Mouse (Mus musculus) liver, embryonic 16.5 days (tissue): ENCODE data around the gene BC053393. TPM values are rescaled to one million over a fixed set of nuclear protein-coding genes. Genes with fewer than 3 reads are reported as not detected.

Source experiments
- ATAC-seq: fragments of 200-750 bp; cut with Nextera tagmentation; 2 replicates; pipeline ENCODE4 v1.8.0; 2017; ENCODE audit warnings: low read depth, mild to moderate bottlenecking, moderate number of reproducible peaks, moderate library complexity
- H3K27ac ChIP-seq: fragments of 300-500 bp; sonication (generic); 2 replicates; pipeline ENCODE4 v1.5.1; 2014; ENCODE audit warnings: mild to moderate bottlenecking, low read length
- H3K27me3 ChIP-seq: fragments of 300-500 bp; sonication (generic); 2 replicates; pipeline ENCODE4 v1.6.1; 2014; ENCODE audit warnings: low read depth, low read length, mixed read lengths; ENCODE audit not compliant: control insufficient read depth, insufficient read depth
- H3K36me3 ChIP-seq: fragments of 300-500 bp; sonication (generic); 2 replicates; pipeline ENCODE4 v1.6.1; 2014; ENCODE audit warnings: mild to moderate bottlenecking; ENCODE audit not compliant: control insufficient read depth, insufficient read depth
- H3K4me1 ChIP-seq: fragments of 300-500 bp; sonication (generic); 2 replicates; pipeline ENCODE4 v1.6.1; 2014; ENCODE audit warnings: low read depth, low read length, mixed read lengths; ENCODE audit not compliant: control insufficient read depth
- H3K4me2 ChIP-seq: fragments of 300-500 bp; sonication (generic); 2 replicates; pipeline ENCODE4 v1.6.1; 2014; ENCODE audit warnings: low read depth, low read length, mixed read lengths
- H3K4me3 ChIP-seq: fragments of 300-500 bp; sonication (generic); 2 replicates; pipeline ENCODE4 v1.5.1; 2014; ENCODE audit warnings: low read depth, mild to moderate bottlenecking, low read length
- H3K9ac ChIP-seq: fragments of 300-500 bp; sonication (generic); 2 replicates; pipeline ENCODE4 v1.6.1; 2014; ENCODE audit warnings: low read depth, low read length
- H3K9me3 ChIP-seq: fragments of 300-500 bp; sonication (generic); replicated peaks from 2 replicates; pipeline ENCODE4 v1.6.1; 2016; ENCODE audit warnings: low read length; ENCODE audit not compliant: control insufficient read depth
- WGBS: fragments of 180-500 bp; shearing (Covaris S2); extraction: QIAGEN DNeasy Blood & Tissue Kit; methylation state at CpG from one replicate; pipeline ENCODE4 v1.1.7; 2014; ENCODE audit not compliant: insufficient replicate concordance; 5-methylcytosine and 5-hydroxymethylcytosine counted together
- polyA plus RNA-seq: library from polyadenylated mRNA; unstranded; fragments of >200 nt; fragmentation: Nextera tagmentation; extraction: Ambion mirVana; gene quantifications from 2 replicates; pipeline ENCODE4 v1.2.1, GENCODE M21; 2015

The BC053393 gene
- polyA plus RNA-seq, 1 experiment from 2014 or later = not detected

GRCm38 (mm10) chr11:46564671-46565070, 6.7 kb upstream of the BC053393 start:
- H3K27ac ChIP-seq = no peak overlapping the region
- H3K9me3 ChIP-seq = no peaks in the 10 kb centered on the region
- H3K27me3 ChIP-seq = no peaks in the 10 kb centered on the region
- ATAC-seq = no peak
- no peaks in the 10 kb centered on the region for H3K4me1 ChIP-seq
- H3K4me3 ChIP-seq = no peak overlapping the region
- no peak overlapping the region for H3K4me2 ChIP-seq
- H3K9ac ChIP-seq = no peak overlapping the region
- H3K36me3 ChIP-seq = no peaks in the 10 kb centered on the region
- WGBS = 31% methylated on average over 1 of the region's 1 CpGs

- no peak overlapping the region for H3K4me3 ChIP-seq
- WGBS = 64% methylated on average over 2 of the region's 2 CpGs
- H3K4me2 ChIP-seq = no peak overlapping the region
- ATAC-seq = no peak
- H3K9ac ChIP-seq = no peak overlapping the region
- H3K36me3 ChIP-seq = no peaks in the 10 kb centered on the region
- no peak overlapping the region for H3K27ac ChIP-seq
- H3K9me3 ChIP-seq = no peaks in the 10 kb centered on the region
- H3K27me3 ChIP-seq = no peaks in the 10 kb centered on the region
- no peaks in the 10 kb centered on the region for H3K4me1 ChIP-seq
These were observed 5.4 kb upstream of the BC053393 start for GRCm38 (mm10) chr11:46565967-46566366.

GRCm38 (mm10) chr11:46569107-46569506, 2.2 kb upstream of the BC053393 start:
- no peaks in the 10 kb centered on the region for H3K27me3 ChIP-seq
- no peaks in the 10 kb centered on the region for H3K9me3 ChIP-seq
- ATAC-seq = no peak
- no peak overlapping the region for H3K9ac ChIP-seq
- 63% methylated on average over 1 of the region's 1 CpGs for WGBS
- H3K36me3 ChIP-seq = no peaks in the 10 kb centered on the region
- H3K4me3 ChIP-seq = no peak overlapping the region
- no peak overlapping the region for H3K4me2 ChIP-seq
- H3K27ac ChIP-seq = no peak overlapping the region
- no peaks in the 10 kb centered on the region for H3K4me1 ChIP-seq

GRCm38 (mm10) chr11:46578771-46579281, 7.5 kb downstream of the BC053393 start:
- Histone ChIP-seq H3K4me2 (no peak overlapping the region), H3K9ac (no peak overlapping the region), H3K27me3 (no peaks in the 10 kb centered on the region), H3K4me3 (no peak overlapping the region), H3K36me3 (no peaks in the 10 kb centered on the region), H3K9me3 (no peaks in the 10 kb centered on the region), H3K4me1 (no peaks in the 10 kb centered on the region; the same call in 1 of the 2 replicates), H3K27ac (no peak overlapping the region)
- ATAC-seq = no peak
- WGBS = 44% methylated on average over 5 of the region's 5 CpGs

- 44% methylated on average over 3 of the region's 3 CpGs for WGBS
- Histone ChIP-seq H3K27ac (peak overlapping the region; percentile 35; the same call in 1 of the 2 replicates), H3K9me3 (no peaks in the 10 kb centered on the region), H3K27me3 (no peaks in the 10 kb centered on the region), H3K4me3 (no peak overlapping the region), H3K9ac (no peak overlapping the region), H3K36me3 (no peaks in the 10 kb centered on the region), H3K4me2 (no peak overlapping the region), H3K4me1 (no peaks in the 10 kb centered on the region; the same call in 1 of the 2 replicates)
- peak; percentile 74 for ATAC-seq
These were observed 9.1 kb downstream of the BC053393 start for GRCm38 (mm10) chr11:46580428-46580827.

- peak overlapping the region; percentile 10; the same call in 1 of the 2 replicates for H3K4me2 ChIP-seq
- ATAC-seq = peak; percentile 47; the same call in 1 of the 2 replicates
- WGBS = 57% methylated on average over 5 of the region's 5 CpGs
- H3K4me1 ChIP-seq = no peaks in the 10 kb centered on the region; the same call in 1 of the 2 replicates
- peak overlapping the region; percentile 23; the same call in 1 of the 2 replicates for H3K27ac ChIP-seq
- no peak overlapping the region for H3K4me3 ChIP-seq
- no peaks in the 10 kb centered on the region for H3K36me3 ChIP-seq
- no peaks in the 10 kb centered on the region for H3K9me3 ChIP-seq
- no peak overlapping the region for H3K9ac ChIP-seq
- H3K27me3 ChIP-seq = no peaks in the 10 kb centered on the region
These were observed 11.4 kb downstream of the BC053393 start for GRCm38 (mm10) chr11:46582741-46583140.

- WGBS = 73% methylated on average over 2 of the region's 2 CpGs
- H3K9ac ChIP-seq = no peak overlapping the region
- H3K27me3 ChIP-seq = no peaks in the 10 kb centered on the region
- no peak for ATAC-seq
- no peak overlapping the region for H3K4me3 ChIP-seq
- H3K27ac ChIP-seq = no peak overlapping the region
- H3K36me3 ChIP-seq = no peaks in the 10 kb centered on the region
- H3K4me1 ChIP-seq = no peaks in the 10 kb centered on the region
- H3K4me2 ChIP-seq = no peak overlapping the region
- H3K9me3 ChIP-seq = no peaks in the 10 kb centered on the region
These were observed 21.1 kb downstream of the BC053393 start for GRCm38 (mm10) chr11:46592416-46592815.

- no peaks in the 10 kb centered on the region for H3K36me3 ChIP-seq
- no peaks in the 10 kb centered on the region for H3K9me3 ChIP-seq
- no peaks in the 10 kb centered on the region for H3K4me1 ChIP-seq
- H3K27me3 ChIP-seq = no peaks in the 10 kb centered on the region
- ATAC-seq = no peak
- H3K4me3 ChIP-seq = no peak overlapping the region
- no peak overlapping the region for H3K4me2 ChIP-seq
- H3K9ac ChIP-seq = no peak overlapping the region
- no peak overlapping the region for H3K27ac ChIP-seq
- 71% methylated on average over 1 of the region's 1 CpGs for WGBS
These were observed 48.6 kb downstream of the BC053393 start for GRCm38 (mm10) chr11:46619929-46620328.

GRCm38 (mm10) chr11:46620414-46621168, 49.3 kb downstream of the BC053393 start:
- Histone ChIP-seq H3K4me3 (no peak overlapping the region), H3K36me3 (no peaks in the 10 kb centered on the region), H3K4me1 (no peaks in the 10 kb centered on the region), H3K9me3 (no peaks in the 10 kb centered on the region), H3K27ac (no peak overlapping the region), H3K4me2 (no peak overlapping the region), H3K9ac (no peak overlapping the region), H3K27me3 (no peaks in the 10 kb centered on the region)
- WGBS = 36% methylated on average over 7 of the region's 7 CpGs
- no peak for ATAC-seq
